Mouse (Mus musculus) liver, embryonic 15.5 days (tissue): Measurements from ENCODE around the gene Csnk2a2. TPM values are rescaled to one million over a fixed set of nuclear protein-coding genes. Genes with fewer than 3 reads are reported as not detected.
A peak's percentile ranks its signal among the peaks of the same experiment; 100 is the strongest.

Experiments used
- ATAC-seq: fragments of 200-750 bp; cut with Nextera tagmentation; 2 replicates; pipeline ENCODE4 v1.8.0; 2017; ENCODE audit warnings: moderate number of reproducible peaks, mild to moderate bottlenecking, moderate library complexity; ENCODE audit not compliant: insufficient read depth
- H3K27ac ChIP-seq: fragments of 300-500 bp; sonication (generic); replicated peaks from 2 replicates; pipeline ENCODE4 v1.5.1; 2015; ENCODE audit warnings: mild to moderate bottlenecking, inconsistent platforms
- H3K27me3 ChIP-seq: fragments of 300-500 bp; sonication (generic); 2 replicates; pipeline ENCODE4 v1.6.1; 2015; ENCODE audit warnings: mild to moderate bottlenecking, inconsistent platforms
- H3K36me3 ChIP-seq: fragments of 300-500 bp; sonication (generic); replicated peaks from 2 replicates; pipeline ENCODE4 v1.6.1; 2015; ENCODE audit warnings: moderate library complexity, mild to moderate bottlenecking, inconsistent platforms
- H3K4me1 ChIP-seq: fragments of 300-500 bp; sonication (generic); replicated peaks from 2 replicates; pipeline ENCODE4 v1.6.1; 2015; ENCODE audit warnings: inconsistent platforms
- H3K4me2 ChIP-seq: fragments of 300-500 bp; sonication (generic); 2 replicates; pipeline ENCODE4 v1.6.1; 2015; ENCODE audit warnings: moderate library complexity, mild to moderate bottlenecking, inconsistent platforms
- H3K4me3 ChIP-seq: fragments of 300-500 bp; sonication (generic); replicated peaks from 2 replicates; pipeline ENCODE4 v1.5.1; 2015; ENCODE audit warnings: mild to moderate bottlenecking, inconsistent platforms
- H3K9ac ChIP-seq: fragments of 300-500 bp; sonication (generic); 2 replicates; pipeline ENCODE4 v1.6.1; 2015; ENCODE audit warnings: moderate library complexity, mild to moderate bottlenecking, inconsistent platforms
- H3K9me3 ChIP-seq: fragments of 300-500 bp; sonication (generic); replicated peaks from 2 replicates; pipeline ENCODE4 v1.6.1; 2016; ENCODE audit warnings: inconsistent platforms
- WGBS: fragments of 180-500 bp; shearing (Covaris S2); methylation state at CpG from one replicate; pipeline ENCODE4 v1.1.7; 2015; ENCODE audit warnings: mixed read lengths; ENCODE audit not compliant: insufficient replicate concordance; 5-methylcytosine and 5-hydroxymethylcytosine counted together
- polyA plus RNA-seq: library from polyadenylated mRNA; unstranded; fragments of >200 nt; fragmentation: Nextera tagmentation; extraction: Ambion mirVana; gene quantifications from 2 replicates; pipeline ENCODE4 v1.2.1, GENCODE M21; 2015

Gene Csnk2a2
- polyA plus RNA-seq, 1 experiment from 2014 or later: 3.9 TPM

- no peaks in the 10 kb centered on the region for H3K27me3 ChIP-seq
- H3K36me3 ChIP-seq: no peaks in the 10 kb centered on the region
- 74% methylated on average over 3 of the region's 3 CpGs for WGBS
- H3K9ac ChIP-seq: no peak overlapping the region
- H3K9me3 ChIP-seq: no peaks in the 10 kb centered on the region
- H3K4me2 ChIP-seq: no peak overlapping the region
- no peak overlapping the region for H3K27ac ChIP-seq
- no peaks in the 10 kb centered on the region for H3K4me1 ChIP-seq
- H3K4me3 ChIP-seq: no peak overlapping the region
- no peak for ATAC-seq
Observed at GRCm38 (mm10) chr8:95505606-95506005, 15.8 kb upstream of the Csnk2a2 start.

- no peak overlapping the region for H3K4me2 ChIP-seq
- no peaks in the 10 kb centered on the region for H3K27me3 ChIP-seq
- H3K9me3 ChIP-seq: no peaks in the 10 kb centered on the region
- WGBS: 51% methylated on average over 5 of the region's 5 CpGs
- no peak overlapping the region for H3K4me3 ChIP-seq
- no peak overlapping the region for H3K27ac ChIP-seq
- no peaks in the 10 kb centered on the region for H3K36me3 ChIP-seq
- H3K4me1 ChIP-seq: no peaks in the 10 kb centered on the region
- no peak for ATAC-seq
- no peak overlapping the region for H3K9ac ChIP-seq
Observed at GRCm38 (mm10) chr8:95504835-95505234, 15.0 kb upstream of the Csnk2a2 start.

- Histone ChIP-seq H3K4me1 (no peaks in the 10 kb centered on the region), H3K27me3 (peaks cover 3% of the 10 kb centered on the region), H3K4me2 (no peak overlapping the region), H3K36me3 (no peaks in the 10 kb centered on the region), H3K4me3 (no peak overlapping the region), H3K9me3 (no peaks in the 10 kb centered on the region), H3K27ac (no peak overlapping the region), H3K9ac (no peak overlapping the region)
- WGBS: 74% methylated on average over 7 of the region's 7 CpGs
- ATAC-seq: no peak
Observed at GRCm38 (mm10) chr8:95502431-95502830, 12.6 kb upstream of the Csnk2a2 start.

- Histone ChIP-seq H3K9me3 (no peaks in the 10 kb centered on the region), H3K27ac (no peak overlapping the region), H3K4me2 (no peak overlapping the region), H3K4me1 (no peaks in the 10 kb centered on the region), H3K4me3 (no peak overlapping the region), H3K27me3 (peaks cover 3% of the 10 kb centered on the region), H3K36me3 (no peaks in the 10 kb centered on the region), H3K9ac (no peak overlapping the region)
- WGBS: 82% methylated on average over 5 of the region's 5 CpGs
- no peak for ATAC-seq
Observed at GRCm38 (mm10) chr8:95500436-95500835, 10.6 kb upstream of the Csnk2a2 start.

- ATAC-seq: no peak
- Histone ChIP-seq H3K4me2 (no peak overlapping the region), H3K9ac (no peak overlapping the region), H3K9me3 (no peaks in the 10 kb centered on the region), H3K27me3 (peaks cover 3% of the 10 kb centered on the region), H3K4me1 (no peaks in the 10 kb centered on the region), H3K36me3 (no peaks in the 10 kb centered on the region), H3K27ac (no peak overlapping the region), H3K4me3 (no peak overlapping the region)
- WGBS: 52% methylated on average over 4 of the region's 4 CpGs
Observed at GRCm38 (mm10) chr8:95499266-95500064, 9.6 kb upstream of the Csnk2a2 start.

GRCm38 (mm10) chr8:95497821-95498220, 8.0 kb upstream of the Csnk2a2 start:
- Histone ChIP-seq H3K9ac (no peak overlapping the region), H3K4me1 (no peaks in the 10 kb centered on the region), H3K36me3 (no peaks in the 10 kb centered on the region), H3K27me3 (peaks cover 3% of the 10 kb centered on the region), H3K27ac (no peak overlapping the region), H3K9me3 (no peaks in the 10 kb centered on the region), H3K4me3 (no peak overlapping the region), H3K4me2 (no peak overlapping the region)
- 71% methylated on average over 3 of the region's 3 CpGs for WGBS
- ATAC-seq: no peak

GRCm38 (mm10) chr8:95496420-95496819, 6.6 kb upstream of the Csnk2a2 start:
- Histone ChIP-seq H3K27me3 (peaks cover 3% of the 10 kb centered on the region), H3K9me3 (no peaks in the 10 kb centered on the region), H3K27ac (no peak overlapping the region), H3K9ac (no peak overlapping the region), H3K4me1 (no peaks in the 10 kb centered on the region), H3K4me3 (no peak overlapping the region), H3K36me3 (no peaks in the 10 kb centered on the region), H3K4me2 (no peak overlapping the region)
- ATAC-seq: no peak
- WGBS: 29% methylated on average over 3 of the region's 3 CpGs

GRCm38 (mm10) chr8:95495444-95495843, 5.6 kb upstream of the Csnk2a2 start:
- H3K4me1 ChIP-seq: no peaks in the 10 kb centered on the region
- no peak for ATAC-seq
- no peak overlapping the region for H3K4me3 ChIP-seq
- WGBS: 64% methylated on average over 6 of the region's 6 CpGs
- no peak overlapping the region for H3K9ac ChIP-seq
- H3K9me3 ChIP-seq: no peaks in the 10 kb centered on the region
- H3K27me3 ChIP-seq: peaks cover 3% of the 10 kb centered on the region
- no peak overlapping the region for H3K4me2 ChIP-seq
- no peaks in the 10 kb centered on the region for H3K36me3 ChIP-seq
- no peak overlapping the region for H3K27ac ChIP-seq

GRCm38 (mm10) chr8:95492057-95492456, 2.2 kb upstream of the Csnk2a2 start:
- Histone ChIP-seq H3K27ac (no peak overlapping the region), H3K4me3 (no peak overlapping the region), H3K27me3 (no peaks in the 10 kb centered on the region), H3K9ac (no peak overlapping the region), H3K4me1 (peaks cover 15% of the 10 kb centered on the region), H3K9me3 (no peaks in the 10 kb centered on the region), H3K36me3 (peaks cover 3% of the 10 kb centered on the region; the same call in 1 of the 2 replicates), H3K4me2 (no peak overlapping the region)
- no peak for ATAC-seq
- 58% methylated on average over 4 of the region's 4 CpGs for WGBS

- no peaks in the 10 kb centered on the region for H3K9me3 ChIP-seq
- peak overlapping the region; percentile 91 for H3K4me2 ChIP-seq
- WGBS: under 1% methylated on average over 27 of the region's 42 CpGs
- peak overlapping the region; percentile 86 for H3K4me3 ChIP-seq
- H3K36me3 ChIP-seq: peaks cover 33% of the 10 kb centered on the region
- no peaks in the 10 kb centered on the region for H3K27me3 ChIP-seq
- H3K27ac ChIP-seq: peak overlapping the region; percentile 73
- peaks cover 24% of the 10 kb centered on the region for H3K4me1 ChIP-seq
- H3K9ac ChIP-seq: peak overlapping the region; percentile 90
- peak; percentile 92 for ATAC-seq
Observed at GRCm38 (mm10) chr8:95488698-95489332, 1.0 kb downstream of the Csnk2a2 start.

GRCm38 (mm10) chr8:95487800-95488697, 1.8 kb downstream of the Csnk2a2 start:
- no peaks in the 10 kb centered on the region for H3K9me3 ChIP-seq
- peak; percentile 63 for ATAC-seq
- peak overlapping the region; percentile 73 for H3K27ac ChIP-seq
- peak overlapping the region; percentile 90 for H3K9ac ChIP-seq
- WGBS: 1% methylated on average over 95 of the region's 95 CpGs
- peak overlapping the region; percentile 91 for H3K4me2 ChIP-seq
- H3K4me3 ChIP-seq: peak overlapping the region; percentile 86
- peaks cover 40% of the 10 kb centered on the region for H3K36me3 ChIP-seq
- H3K27me3 ChIP-seq: no peaks in the 10 kb centered on the region
- H3K4me1 ChIP-seq: peaks cover 24% of the 10 kb centered on the region
